Mouse (Mus musculus) duodenum, adult 2 months (tissue): Measurements from ENCODE around the gene Krtap4-2. TPM values are rescaled to one million over a fixed set of nuclear protein-coding genes. Genes with fewer than 3 reads are reported as not detected.

Source experiments
- polyA plus RNA-seq: library from polyadenylated mRNA; depleted of rRNA; stranded (reverse); fragments of >200 nt; gene quantifications from 2 replicates; pipeline ENCODE4 v1.2.3, GENCODE M21; 2012; ENCODE audit warnings: low replicate concordance; rRNA removed

The Krtap4-2 gene
- not detected in 2 replicates for polyA plus RNA-seq

DNA sequence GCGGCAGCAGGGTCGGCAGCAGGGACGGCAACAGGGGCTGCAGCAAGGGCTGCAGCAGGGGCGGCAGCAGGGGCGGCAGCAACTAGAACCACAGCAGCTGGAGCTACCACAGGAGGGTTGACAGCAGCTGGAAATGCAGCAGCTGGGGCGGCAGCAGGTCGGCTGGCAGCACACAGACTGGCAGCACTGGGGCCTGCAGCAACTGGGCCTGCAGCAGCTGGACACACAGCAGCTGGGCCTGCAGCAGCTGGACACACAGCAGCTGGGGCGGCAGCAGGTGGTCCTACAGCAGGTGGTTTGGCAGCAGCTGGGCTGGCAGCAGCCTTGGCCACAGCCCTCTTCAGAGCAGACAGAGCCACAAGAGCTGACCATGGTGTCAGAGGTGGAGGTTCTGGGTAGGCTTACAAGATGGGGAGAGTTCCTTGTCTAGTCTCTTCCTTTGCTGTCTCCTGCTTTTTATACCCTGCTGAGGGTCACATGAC lies at the start of gene Krtap4-2:
TSS of gene Krtap4-2 (minus strand) at position 432 of the 482 bp plus-strand sequence.

DNA sequence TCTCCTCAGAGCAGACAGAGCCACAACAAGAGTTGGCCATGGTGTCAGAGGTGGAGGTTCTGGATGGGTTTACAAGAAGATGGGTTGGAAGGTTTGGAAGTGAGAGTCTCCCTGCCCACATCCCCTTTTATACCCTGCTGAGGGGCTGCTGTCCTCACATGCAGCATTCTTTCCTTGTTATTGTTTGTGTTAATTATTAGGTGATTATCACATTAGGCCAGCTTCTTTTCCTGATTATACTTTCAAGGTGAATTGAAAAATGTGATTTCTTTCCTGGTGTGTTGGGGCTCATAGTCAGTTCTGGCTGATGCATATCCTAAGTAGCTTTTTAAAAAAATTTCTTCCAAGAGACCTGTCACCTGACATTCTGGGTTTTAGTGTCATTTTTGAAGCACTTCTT lies 31.0 kb upstream of the Krtap4-2 start, which contains the start of gene Krtap4-6:
TSS of gene Krtap4-6 (minus strand) at position 101 of the 400 bp plus-strand sequence.

DNA sequence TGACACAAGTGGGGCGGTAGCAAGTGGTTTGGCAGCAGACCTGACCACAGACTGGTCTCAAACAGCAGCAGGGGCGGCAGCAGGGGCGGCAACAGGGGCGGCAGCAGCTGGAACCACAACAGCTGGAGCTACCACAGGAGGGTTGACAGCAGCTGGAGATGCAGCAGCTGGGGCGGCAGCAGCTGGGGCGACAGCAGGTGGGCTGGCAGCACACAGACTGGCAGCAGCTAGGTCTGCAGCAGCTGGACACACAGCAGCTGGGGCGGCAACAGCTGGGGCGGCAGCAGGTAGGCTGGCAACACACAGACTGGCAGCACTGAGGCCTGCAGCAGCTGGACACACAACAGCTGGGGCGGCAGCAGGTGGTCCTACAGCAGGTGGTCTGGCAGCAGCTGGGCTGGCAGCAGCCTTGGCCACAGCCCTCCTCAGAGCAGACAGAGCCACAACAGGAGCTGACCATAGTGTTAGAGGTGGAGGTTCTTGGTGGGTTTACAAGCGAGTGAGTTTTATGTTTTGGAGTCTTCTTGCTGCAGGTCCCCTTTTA lies 23.7 kb upstream of the Krtap4-2 start, which contains the start of gene Gm11563:
TSS of gene Gm11563 (minus strand) at position 494 of the 544 bp plus-strand sequence.

DNA sequence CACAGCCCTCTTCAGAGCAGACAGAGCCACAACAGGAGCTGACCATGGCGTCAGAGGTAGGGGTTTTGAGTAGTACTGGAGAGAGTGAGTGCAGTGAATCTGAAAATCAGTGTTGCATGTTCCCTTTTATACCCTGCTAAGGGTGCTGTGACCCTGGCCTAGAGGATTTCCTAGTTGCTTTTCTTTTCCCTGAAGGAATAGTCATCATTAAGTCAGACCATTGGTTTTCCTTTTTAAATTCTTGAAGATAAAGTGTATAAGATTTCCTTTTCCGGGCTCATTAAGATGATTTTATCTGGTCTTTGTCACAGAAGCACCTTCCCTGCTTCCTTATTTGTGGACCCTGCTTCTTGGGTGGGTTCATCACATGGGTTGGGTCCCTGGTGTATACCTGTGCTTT lies 15.3 kb upstream of the Krtap4-2 start, which contains the start of gene Gm11555:
TSS of gene Gm11555 (minus strand) at position 101 of the 400 bp plus-strand sequence.

DNA sequence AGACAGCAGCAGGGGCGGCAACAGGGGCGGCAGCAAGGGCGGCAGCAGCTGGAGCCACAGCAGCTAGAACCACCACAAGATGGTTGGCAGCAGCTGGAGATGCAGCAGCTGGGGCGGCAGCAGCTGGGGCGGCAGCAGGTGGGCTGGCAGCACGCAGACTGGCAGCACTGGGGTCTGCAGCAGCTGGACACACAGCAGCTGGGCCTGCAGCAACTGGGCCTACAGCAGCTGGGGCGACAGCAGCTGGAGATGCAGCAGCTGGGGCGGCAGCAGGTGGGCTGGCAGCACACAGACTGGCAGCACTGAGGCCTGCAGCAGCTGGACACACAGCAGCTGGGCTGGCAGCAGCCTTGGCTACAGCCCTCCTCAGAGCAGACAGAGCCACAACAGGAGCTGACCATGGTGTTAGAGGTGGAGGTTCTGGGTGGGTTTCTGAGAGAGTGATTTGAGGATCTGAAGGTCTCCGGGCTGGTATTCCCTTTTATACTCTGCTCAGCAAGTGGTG lies 8.8 kb upstream of the Krtap4-2 start, which contains the start of gene Krtap4-7:
TSS of gene Krtap4-7 (minus strand) at position 455 of the 505 bp plus-strand sequence.

DNA sequence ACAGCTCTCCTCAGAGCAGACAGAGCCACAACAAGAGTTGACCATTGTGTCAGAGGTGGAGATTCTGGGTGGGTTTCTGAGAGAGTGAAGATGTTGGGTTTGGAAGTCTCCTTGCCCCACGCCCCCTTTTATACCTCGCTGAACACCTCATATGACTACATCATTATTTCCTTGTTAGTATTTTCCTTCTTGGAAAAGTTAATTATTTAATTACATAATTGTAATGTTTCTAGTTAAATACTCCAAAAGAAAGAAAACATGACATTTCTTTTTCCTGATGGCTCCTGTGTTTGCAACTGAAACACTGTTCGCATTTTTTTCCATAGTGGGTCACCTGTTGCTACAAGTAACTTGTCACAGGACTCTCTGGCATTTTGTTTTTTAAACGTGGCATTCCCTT lies 6.7 kb downstream of the Krtap4-2 start, which contains the start of gene Krtap4-1:
TSS of gene Krtap4-1 (minus strand) at position 101 of the 400 bp plus-strand sequence.

DNA sequence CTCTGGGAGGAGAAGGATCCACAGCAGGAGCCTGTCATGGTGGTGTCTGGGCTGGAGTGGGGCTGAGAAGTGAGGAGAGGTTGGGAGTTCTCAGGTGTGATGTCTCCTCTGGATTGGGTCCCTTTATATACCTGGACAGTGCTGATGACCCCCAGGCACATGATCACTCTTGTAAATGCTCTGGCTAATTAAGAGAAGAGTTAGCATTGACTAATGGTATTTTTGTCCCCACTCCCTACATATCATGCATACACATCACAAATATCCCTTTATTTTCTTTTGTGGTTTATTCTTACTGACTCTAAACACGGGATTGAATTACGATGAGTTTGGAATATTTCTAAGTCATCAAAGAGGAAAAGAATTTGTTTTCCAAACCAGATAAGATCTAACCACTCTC lies 14.5 kb downstream of the Krtap4-2 start, which contains the start of gene Gm11562:
TSS of gene Gm11562 (minus strand) at position 101 of the 400 bp plus-strand sequence.

DNA sequence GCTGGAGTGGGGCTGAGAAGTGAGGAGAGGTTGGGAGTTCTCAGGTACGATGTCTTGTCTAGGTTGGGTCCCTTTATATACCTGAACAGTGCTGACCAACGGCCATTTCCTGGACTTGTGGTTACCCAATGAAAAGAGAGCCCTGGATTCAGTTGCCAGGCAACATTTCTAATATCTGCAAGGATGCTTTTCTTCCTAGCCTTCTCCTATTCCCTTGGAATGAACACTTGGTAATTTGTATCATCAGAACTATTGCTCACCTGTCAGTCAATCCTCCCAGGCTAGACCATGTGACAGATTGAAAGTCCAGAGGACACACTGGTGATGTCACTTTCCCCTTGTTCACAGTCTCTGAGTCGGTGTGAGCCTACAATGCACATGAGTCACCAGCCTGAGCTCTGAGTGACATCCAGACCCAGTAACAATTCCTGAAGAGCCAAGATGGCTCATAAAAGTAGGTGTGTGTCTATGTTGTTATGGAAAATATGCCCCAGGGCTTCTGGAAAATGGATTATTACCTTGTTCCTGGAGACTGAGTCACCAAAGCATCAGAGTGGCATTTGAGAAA lies 20.0 kb downstream of the Krtap4-2 start, which contains the start of gene Krtap2-4:
TSS of gene Krtap2-4 (minus strand) at position 51 of the 568 bp plus-strand sequence.

DNA sequence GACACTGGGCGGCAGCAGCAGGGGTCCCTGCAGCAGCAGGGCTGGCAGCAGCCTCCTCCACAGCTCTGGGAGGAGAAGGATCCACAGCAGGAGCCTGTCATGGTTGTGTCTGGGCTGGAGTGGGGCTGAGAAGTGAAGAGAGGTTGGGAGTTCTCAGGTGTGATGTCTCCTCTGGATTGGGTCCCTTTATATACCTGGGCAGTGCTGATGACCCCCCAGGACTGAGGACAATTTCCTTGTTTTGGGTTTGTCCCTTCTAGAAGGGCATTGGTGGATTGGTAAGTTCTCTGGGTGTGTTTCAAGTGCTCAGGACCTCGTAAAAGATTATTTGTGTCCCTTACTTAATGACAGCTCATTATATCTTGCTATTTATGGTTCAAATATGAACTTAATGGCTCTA lies 24.8 kb downstream of the Krtap4-2 start, which contains the start of gene Gm11937:
TSS of gene Gm11937 (minus strand) at position 101 of the 400 bp plus-strand sequence.

DNA sequence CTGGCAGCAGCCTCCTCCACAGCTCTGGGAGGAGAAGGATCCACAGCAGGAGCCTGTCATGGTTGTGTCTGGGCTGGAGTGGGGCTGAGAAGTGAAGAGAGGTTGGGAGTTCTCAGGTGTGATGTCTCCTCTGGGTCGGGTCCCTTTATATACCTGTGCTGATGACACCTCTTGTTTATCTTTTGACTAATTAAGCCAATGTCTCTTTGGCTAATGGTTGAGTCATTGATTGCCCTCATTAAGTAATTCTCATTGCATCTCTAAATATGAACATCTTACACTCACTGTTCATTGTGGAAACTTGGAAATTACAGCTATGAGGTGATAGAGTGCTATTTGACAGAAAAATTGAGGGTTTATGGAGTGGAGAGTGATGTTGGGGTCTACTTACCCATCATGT lies 31.7 kb downstream of the Krtap4-2 start, which contains the start of gene Gm11938:
TSS of gene Gm11938 (minus strand) at position 101 of the 400 bp plus-strand sequence.

DNA sequence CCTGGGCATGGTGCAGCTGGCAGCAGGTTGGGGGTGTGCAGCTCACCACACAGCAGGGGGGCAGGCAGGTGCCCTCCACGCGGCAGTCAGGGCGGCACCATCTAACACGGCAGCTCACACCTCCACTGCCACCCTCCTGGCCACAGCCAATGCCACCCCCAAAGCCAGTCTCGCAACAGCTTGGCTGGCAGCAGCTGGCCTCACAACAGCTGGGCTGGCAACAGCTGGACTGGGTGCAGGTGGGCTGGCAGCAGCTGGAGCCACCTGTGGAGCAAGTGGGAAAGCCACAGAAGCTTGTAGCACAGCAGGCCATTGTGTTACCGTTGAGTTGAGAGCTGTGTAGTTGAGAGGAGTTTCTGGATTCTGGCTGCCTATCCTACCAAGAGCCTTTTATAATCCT lies 37.1 kb downstream of the Krtap4-2 start, which contains the start of gene Krtap9-3:
TSS of gene Krtap9-3 (minus strand) at position 364 of the 400 bp plus-strand sequence.

DNA sequence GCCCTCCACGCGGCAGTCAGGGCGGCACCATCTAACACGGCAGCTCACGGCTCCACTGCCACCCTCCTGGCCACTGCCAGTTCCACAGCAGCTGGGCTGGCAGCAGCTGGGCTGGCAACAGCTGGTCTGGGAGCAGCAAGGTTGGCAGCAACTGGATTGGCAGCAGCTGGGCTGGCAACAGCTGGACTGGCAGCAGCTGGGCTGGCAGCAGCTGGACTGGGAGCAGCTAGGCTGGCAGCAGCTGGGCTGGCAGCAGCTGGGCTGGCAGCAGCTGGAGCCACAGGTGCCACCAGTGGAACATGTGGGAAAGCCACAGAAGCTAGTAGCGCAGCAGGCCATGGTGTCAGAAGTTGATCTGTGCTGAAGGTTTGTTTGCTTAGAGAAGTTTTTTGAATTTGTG lies 43.9 kb downstream of the Krtap4-2 start, which contains the start of gene Krtap1-3:
TSS of gene Krtap1-3 (minus strand) at position 359 of the 400 bp plus-strand sequence.

Other genes with a start within 250 kb of the Krtap4-2 start
- gene Krt10, start 245.7 kb downstream of the Krtap4-2 start, polyA plus RNA-seq, result 0.22 and 0.31 TPM in 2 replicates
- gene Krt12, start 212.8 kb downstream of the Krtap4-2 start, polyA plus RNA-seq, result 2.3 and 5.4 TPM in 2 replicates
- 90.1 and 382 TPM in 2 replicates for gene Krt20, start 196.9 kb downstream of the Krtap4-2 start, polyA plus RNA-seq
- gene Krt23, start 141.9 kb downstream of the Krtap4-2 start, polyA plus RNA-seq, result 2.5 and 23.6 TPM in 2 replicates
- gene Krt39, start 113.7 kb downstream of the Krtap4-2 start, polyA plus RNA-seq, result not detected in 2 replicates
- gene Krt40, start 91.9 kb downstream of the Krtap4-2 start, polyA plus RNA-seq, result not detected in 2 replicates
- not detected in 2 replicates for gene Krtap3-3, start 84.2 kb downstream of the Krtap4-2 start, polyA plus RNA-seq
- not detected in 2 replicates for gene Krtap3-2, start 78.2 kb downstream of the Krtap4-2 start, polyA plus RNA-seq
- not detected in 2 replicates for gene Gm11939, start 75.6 kb downstream of the Krtap4-2 start, polyA plus RNA-seq
- 0.21 TPM in 1 of 2 replicates, not detected in the other for gene Krtap3-1, start 68.5 kb downstream of the Krtap4-2 start, polyA plus RNA-seq
- not detected in 2 replicates for gene Krtap1-5, start 54.1 kb downstream of the Krtap4-2 start, polyA plus RNA-seq
- not detected in 2 replicates for gene Krtap1-4, start 51.4 kb downstream of the Krtap4-2 start, polyA plus RNA-seq
- gene Krtap1-3, start 43.7 kb downstream of the Krtap4-2 start, polyA plus RNA-seq, result not detected in 2 replicates
- not detected in 2 replicates for gene Krtap9-3, start 37.0 kb downstream of the Krtap4-2 start, polyA plus RNA-seq
- gene Gm11938, start 31.8 kb downstream of the Krtap4-2 start, polyA plus RNA-seq, result not detected in 2 replicates
- gene Gm11937, start 24.9 kb downstream of the Krtap4-2 start, polyA plus RNA-seq, result not detected in 2 replicates
- 0.27 TPM in 1 of 2 replicates, not detected in the other for gene Krtap2-4, start 20.2 kb downstream of the Krtap4-2 start, polyA plus RNA-seq
- not detected in 2 replicates for gene Gm11562, start 14.6 kb downstream of the Krtap4-2 start, polyA plus RNA-seq
- gene Krtap4-1, start 6.8 kb downstream of the Krtap4-2 start, polyA plus RNA-seq, result not detected in 2 replicates
- gene Krtap4-7, start 9.0 kb upstream of the Krtap4-2 start, polyA plus RNA-seq, result not detected in 2 replicates
- gene Gm11555, start 15.2 kb upstream of the Krtap4-2 start, polyA plus RNA-seq, result not detected in 2 replicates
- not detected in 2 replicates for gene Gm11563, start 23.9 kb upstream of the Krtap4-2 start, polyA plus RNA-seq
- gene Krtap4-6, start 30.9 kb upstream of the Krtap4-2 start, polyA plus RNA-seq, result not detected in 2 replicates
- gene Gm14190, start 55.7 kb upstream of the Krtap4-2 start, polyA plus RNA-seq, result not detected in 2 replicates
- not detected in 2 replicates for gene Gm14180, start 99.2 kb upstream of the Krtap4-2 start, polyA plus RNA-seq
- gene Gm11595, start 137.8 kb upstream of the Krtap4-2 start, polyA plus RNA-seq, result not detected in 2 replicates
- gene Krtap4-8, start 145.6 kb upstream of the Krtap4-2 start, polyA plus RNA-seq, result not detected in 2 replicates
- gene Krtap4-9, start 150.1 kb upstream of the Krtap4-2 start, polyA plus RNA-seq, result not detected in 2 replicates
- not detected in 2 replicates for gene Gm11596, start 158.4 kb upstream of the Krtap4-2 start, polyA plus RNA-seq
- gene Gm11569, start 163.8 kb upstream of the Krtap4-2 start, polyA plus RNA-seq, result not detected in 2 replicates
- not detected in 2 replicates for gene Gm11554, start 169.4 kb upstream of the Krtap4-2 start, polyA plus RNA-seq
- not detected in 2 replicates for gene Krtap4-13, start 174.8 kb upstream of the Krtap4-2 start, polyA plus RNA-seq
- not detected in 2 replicates for gene Gm11564, start 180.6 kb upstream of the Krtap4-2 start, polyA plus RNA-seq
- gene 2300003K06Rik, start 203.0 kb upstream of the Krtap4-2 start, polyA plus RNA-seq, result not detected in 2 replicates
- 1.4 TPM in 1 of 2 replicates, not detected in the other for gene Krtap4-16, start 216.5 kb upstream of the Krtap4-2 start, polyA plus RNA-seq
- gene Gm11568, start 222.8 kb upstream of the Krtap4-2 start, polyA plus RNA-seq, result not detected in 2 replicates
- gene Gm11559, start 229.4 kb upstream of the Krtap4-2 start, polyA plus RNA-seq, result not detected in 2 replicates
- not detected in 2 replicates for gene Krtap9-1, start 238.3 kb upstream of the Krtap4-2 start, polyA plus RNA-seq
- gene Gm11567, start 244.1 kb upstream of the Krtap4-2 start, polyA plus RNA-seq, result not detected in 2 replicates